Mouse (Mus musculus) thymus, adult 18-20 months (tissue): ENCODE measurements around the gene Tns1.

Source experiments
- DNase-seq, 2 experiments: peaks; one replicate each; pipeline ENCODE4 v3.0.0; 2022; ENCODE audit warnings: mixed read lengths in 2 of 2

Tns1 gene

DNA sequence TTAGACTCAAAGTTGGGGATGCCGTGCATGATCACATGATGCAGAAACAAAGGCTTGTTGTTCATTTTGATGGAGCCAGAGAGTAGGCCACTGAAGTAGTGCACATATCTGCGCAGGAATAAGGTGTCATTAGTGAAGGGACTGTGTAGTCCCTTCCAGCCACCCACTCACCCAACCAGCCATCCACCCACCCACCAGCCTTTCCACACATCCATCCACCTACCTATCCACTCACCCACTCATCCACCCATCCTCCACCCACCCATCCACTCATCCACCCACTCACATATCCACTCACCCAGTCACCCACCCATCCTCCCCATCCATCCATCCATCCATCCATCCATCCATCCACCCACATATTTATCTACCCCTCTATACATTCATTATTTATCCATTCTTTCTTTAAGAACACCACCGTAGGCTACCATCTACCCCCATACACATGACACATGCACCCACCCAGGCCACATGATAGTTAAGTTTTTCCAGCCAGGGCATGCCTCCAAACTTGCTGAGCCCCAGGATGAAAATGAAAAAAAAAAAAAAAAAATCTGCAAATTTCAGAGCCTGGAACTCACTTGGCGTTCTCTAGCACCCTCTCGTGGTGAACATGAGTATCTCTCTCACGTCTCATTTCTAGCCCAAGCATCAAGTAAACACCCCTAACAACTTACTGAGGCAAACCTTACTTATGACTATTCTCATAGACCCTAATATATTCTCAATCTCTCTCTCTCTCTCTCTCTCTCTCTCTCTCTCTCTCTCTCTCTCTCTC, 137.8 kb downstream of the Tns1 start:
- DNase-seq = no peak

DNA sequence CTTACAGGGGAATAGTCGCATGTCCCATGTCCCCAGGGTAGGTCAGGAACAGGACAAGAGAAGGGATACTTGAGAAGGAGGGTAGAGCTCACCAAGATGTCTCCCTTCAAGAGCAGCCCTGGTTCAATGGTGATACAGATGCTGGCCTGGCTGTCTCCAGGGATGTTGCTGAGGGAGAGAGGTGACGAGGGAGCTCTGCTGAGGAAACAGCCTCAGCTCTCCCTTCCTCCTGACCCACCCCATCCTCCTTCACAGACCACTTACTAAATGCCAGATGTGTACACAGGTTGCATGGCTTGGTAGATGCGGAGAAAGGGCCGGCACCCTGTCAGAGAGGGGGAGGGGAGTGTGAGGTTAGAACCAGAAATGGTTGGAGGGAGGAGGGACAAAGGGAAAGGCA, 138.6 kb downstream of the Tns1 start:
- DNase-seq = no peak

DNA sequence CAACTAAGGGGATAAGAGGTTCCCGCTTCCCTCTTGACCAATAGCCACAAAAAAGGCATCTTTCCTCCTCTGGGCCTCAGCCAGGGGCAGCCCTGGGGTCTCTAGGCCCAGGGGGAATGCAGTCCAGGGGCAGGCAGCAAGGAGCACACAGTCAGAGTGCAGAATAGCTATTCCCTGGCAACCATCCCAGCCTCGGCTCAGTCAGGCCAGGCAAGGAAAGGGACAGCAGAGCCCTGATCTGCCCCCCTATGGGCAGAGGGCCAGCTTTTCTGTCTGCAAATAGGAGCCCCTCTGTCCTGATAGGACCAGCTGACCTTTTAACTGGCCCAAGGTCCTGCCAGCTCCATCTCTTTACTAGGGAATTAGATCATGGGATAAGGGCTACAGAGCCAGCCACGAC, 145.0 kb downstream of the Tns1 start:
- no peak for DNase-seq

DNA sequence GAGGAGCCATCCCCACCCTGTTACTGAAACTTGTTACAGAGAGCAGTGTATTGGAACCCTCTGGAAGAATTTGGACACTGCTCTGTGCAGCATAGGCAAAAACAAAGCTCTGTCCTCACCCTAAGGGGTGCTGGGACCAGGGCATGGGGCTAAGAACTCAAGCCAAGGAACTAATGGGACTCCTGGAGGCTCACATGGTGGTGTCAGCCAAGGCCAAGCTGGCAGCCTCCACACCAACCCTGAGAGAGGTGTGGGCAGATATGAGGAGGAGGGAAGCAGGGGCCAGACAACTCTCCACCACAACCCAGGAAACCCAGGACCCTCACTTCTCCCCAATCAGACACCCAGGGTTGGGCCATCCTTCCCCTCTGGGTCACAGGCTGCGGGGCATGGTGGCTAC, 145.7 kb downstream of the Tns1 start:
- DNase-seq = no peak

DNA sequence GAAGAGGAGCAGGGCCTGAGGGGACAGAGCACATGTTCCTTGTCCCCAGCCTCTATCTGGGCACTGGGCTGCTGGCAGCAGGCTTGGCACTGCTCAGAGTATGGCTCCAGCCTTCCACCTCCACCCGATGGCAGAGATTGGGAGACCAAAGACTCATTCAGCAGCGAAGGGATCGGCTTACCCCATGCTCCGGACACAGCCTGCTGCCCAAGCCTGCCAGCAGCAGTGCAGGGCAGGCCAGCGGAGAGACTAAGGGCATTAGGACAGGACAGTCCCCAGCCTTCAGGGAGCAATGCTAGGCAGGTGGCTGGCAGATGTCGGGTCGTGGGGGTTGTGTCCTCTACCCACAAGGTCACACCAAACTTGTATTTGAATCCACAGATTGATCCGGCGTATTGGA, 150.3 kb downstream of the Tns1 start:
- no peak for DNase-seq

DNA sequence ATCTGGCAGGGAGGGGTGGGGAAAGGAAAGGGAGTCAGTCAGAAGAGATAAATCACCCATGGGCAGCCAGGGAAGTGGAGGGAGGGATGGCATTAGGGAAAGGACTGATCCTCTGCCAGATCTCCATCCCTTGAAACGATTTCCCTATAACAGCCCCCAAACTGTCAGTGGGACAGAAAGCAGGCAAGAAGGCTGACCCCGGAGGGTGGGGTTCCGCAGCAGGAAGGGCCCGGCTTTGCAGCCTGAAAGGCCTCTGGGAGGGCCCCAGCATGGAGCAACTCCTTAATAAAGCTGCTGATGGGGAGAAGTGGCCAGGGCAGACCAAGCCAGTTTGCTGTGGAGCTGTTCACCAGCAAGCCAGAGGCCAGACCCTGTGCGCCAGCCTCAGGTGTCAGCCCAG, 151.5 kb downstream of the Tns1 start:
- DNase-seq = no peak

DNA sequence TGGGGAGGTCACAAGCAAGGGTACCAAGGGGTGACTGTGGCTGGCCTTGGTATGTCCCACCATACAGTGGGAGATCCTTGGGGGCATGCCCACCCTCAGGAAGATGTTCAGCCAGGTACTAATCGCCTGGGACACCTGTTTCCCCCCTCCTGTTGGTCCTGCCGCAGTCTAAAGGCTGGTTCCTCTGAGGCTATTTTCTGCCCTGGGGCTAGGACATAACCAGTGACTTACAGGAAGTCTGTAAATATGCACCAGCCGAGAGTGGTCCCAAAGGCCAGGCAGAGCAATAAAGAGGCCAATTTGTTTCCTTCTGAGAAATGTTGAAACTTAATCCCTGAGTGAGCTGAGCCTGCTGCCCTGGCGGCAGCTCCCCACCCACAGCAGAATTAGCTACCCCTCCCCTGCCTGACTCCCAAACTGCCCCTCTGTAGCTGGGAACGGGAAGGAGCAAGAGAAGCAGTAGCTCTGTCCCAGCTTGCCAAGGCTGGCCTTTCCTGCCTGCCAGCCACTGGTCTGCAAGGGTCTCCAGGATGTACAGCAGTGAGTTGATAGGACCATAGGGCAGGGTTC, 154.0 kb downstream of the Tns1 start:
- no peak for DNase-seq

DNA sequence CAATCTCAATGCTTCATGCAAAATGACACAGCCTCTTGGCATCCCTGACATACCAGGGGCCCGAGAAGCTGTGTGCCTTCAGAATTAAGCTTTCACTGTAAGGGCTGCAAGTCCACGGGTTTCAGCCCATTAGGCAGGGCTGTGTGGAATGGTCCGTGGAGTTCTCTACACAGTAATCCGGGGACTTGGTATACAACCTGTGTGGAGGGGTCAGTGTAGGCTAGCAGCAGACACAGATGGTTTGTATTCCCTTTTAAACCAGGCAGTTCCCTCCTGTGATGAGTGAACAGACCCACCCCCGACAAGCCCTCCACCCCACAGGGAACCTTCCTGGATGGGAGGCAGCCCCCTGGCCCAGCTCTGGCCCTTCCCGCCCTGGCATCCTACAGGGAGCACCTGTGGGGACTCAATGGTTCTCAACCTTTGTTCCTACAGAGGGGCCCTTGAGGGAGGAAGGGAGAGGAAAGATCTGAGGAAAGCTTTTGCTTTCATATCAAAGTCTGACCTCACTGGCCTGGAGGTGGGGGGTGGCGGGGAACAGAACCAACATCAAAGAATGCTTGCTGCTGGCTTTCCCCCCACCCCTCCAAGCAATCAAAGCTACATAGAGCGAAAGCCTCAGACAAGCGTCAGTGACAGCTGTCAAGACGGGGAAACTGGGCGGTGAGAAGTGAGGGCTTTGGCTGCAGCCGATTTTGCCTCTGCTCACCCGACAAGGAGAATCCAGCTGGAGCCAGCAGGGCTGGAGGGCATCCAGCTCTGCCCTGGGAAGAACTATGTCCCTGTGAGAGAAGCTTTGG, 155.3 kb downstream of the Tns1 start:
- DNase-seq = no peak

DNA sequence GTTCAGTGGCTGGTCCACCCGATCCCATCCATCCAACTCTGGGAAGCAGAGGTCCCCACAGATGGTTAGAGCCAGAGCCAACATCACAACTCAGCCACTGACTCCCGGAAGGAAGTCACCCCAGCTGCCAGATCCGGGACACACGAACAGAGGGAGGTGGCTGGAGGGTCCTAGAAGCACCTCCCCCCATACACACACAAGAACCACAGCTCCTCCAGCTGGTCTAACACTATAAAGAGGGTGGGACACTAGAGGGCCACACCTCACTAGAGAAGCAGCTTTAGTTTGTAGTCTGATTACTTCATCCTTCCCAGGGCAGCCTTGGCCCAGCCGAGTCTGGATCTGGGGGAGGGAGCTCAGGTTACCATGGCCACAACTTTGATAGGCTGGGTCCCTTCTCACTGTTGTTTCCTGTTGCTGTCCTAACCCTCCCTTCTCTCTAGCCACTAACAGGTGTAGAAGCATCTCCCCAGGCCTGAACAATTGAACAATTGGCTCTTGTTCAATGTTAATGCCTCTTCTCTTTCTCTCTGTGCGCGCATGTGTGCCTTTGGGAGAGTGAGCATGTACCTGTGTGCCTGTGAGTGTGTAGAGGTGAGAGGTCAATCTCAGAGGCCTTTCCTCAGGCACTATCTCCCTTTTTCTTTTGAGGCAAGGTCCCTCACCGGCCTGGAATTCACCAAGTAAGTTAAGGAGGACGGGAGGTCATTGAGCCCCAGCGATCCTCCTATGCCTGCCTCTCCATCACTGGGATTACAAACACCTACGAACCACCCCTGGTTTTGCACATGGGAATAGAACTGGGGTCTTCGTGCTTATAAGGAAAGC, 157.6 kb downstream of the Tns1 start:
- no peak for DNase-seq

DNA sequence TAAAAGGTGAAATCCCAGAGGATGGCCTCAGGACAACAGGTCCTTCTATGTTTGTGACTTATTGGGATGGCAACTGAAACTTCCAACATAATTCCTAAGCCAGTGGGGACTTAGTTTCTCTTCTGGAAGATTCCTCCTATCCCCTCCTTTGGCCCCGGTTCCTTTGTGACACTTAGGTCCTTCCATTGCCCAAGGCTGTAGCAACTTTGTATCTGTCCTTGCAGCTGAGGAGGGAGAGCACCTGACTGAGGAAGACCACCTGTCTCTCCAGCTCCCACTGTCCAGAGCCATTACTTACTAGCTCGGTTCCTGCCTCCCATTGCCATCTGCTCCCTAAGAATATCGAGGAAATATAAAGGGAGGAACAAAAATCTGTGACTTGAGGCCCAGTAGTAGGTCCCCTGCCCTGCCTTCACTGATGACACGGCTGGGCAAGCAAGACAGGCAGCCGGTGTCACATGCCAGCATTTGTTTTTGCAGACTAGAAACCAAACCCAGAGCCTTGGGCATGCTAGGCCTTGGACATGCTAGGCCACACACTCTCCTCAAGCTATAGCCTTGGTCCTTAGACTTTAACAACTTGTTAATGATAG, 160.0 kb downstream of the Tns1 start:
- DNase-seq = no peak

DNA sequence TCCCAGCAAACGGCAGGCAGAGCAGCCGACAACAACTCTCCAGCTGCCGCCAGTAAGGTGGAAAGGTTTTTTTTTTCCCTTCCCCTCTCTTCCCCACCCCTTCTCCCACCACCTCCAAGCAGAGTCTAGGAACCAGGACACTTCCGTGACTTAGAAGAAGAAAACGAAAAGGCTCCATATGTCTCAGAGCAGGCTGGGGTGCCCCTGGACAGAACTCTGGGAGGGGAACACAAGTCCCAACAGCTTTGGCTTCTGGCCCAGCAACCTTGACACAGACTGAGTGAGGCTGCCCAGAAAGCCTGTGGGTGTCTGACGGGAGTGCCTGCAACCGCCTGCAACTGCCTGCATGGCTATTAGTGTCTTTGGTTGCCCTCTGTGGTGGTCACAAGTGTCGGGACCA, 160.6 kb downstream of the Tns1 start:
- no peak for DNase-seq

DNA sequence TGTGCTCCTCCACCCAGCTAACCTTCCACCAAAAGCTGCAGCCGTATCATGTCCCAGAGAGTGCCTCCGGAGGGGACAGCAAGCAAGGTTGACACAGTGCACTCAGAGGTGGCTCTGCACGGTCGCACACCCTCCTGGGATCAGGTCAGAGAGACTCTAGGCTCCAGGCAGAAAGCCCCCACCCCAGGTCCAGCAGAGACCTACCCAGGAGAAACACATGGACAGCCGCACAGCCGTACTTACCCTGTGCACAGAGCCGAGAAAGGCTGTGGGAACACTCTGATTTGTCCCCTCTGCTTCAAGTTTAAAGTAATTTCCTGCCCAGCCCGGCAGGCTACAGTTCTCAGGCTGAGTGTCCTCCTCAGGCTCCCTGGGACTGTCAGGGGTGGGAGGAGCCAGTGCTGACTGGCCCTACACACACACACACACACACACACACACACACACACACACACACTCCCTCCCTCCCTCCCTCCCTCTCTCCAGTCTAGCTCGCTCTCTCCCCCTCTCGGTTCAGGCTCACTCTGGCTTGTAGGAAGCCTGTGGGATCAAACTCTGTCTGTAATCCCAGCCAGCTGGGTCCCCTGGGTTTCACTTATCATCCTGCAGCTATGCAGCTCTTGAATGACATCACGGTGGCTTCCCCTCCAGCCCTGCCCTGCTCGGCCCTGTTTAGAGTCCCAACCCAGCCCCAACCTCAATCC, 161.4 kb downstream of the Tns1 start:
- no peak for DNase-seq

DNA sequence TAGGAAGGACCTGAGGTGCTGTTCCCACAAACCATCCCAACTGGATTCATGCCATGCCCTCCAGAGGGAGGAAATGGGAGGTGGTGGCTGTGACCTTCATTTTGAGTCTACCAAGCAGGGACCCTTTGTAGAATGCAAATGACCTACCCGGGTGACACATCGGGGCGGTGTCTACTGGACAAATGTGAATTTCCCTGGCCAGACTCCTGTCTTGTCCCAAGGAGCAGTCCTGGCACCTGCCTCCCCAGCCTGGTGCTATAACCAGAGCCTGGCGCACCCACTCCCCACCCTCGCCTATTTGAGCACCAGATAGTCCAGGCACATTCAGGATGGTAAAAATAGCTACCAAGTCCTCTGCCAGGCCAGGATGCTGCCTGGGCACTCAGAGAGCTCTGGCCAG, 162.2 kb downstream of the Tns1 start:
- no peak for DNase-seq

DNA sequence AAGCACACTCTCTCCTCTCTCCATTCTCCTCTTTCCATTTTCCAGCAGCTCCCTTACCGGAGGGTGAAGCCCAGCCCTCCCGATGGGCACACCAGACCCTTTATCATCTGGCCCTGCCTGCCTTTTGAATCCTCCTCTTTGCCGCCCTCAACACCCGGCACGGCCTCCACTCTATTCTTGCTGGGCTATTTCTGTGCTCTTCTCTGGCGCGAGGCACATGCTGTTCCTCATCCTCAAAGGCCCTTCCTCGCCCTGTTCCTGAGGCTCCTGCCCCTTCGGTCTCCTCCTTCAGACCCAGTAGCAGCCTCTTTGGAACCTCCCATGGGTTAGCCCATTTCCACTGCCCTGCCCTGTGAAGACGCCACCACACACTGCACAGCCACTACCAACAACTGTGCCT, 164.5 kb downstream of the Tns1 start:
- no peak for DNase-seq

DNA sequence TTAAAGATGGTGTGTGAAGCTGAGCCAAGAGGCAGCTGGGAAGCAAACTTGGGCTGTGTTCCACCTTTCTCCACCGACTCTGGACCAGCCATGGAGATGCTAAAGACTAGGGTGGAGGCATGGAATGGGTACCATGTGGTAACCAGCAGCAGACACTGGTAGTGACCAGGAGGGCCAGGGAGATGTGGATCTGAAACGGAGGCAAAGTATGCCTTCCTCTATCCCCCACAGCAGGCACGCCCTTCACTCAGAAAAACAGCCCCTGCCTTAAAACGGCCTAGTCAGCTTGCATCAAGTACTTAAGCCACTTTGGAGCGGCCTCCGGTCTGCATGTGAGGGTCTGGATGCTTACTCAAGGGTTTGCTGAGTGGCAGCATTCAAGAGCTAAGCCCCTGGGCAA, 164.9 kb downstream of the Tns1 start:
- DNase-seq = no peak

DNA sequence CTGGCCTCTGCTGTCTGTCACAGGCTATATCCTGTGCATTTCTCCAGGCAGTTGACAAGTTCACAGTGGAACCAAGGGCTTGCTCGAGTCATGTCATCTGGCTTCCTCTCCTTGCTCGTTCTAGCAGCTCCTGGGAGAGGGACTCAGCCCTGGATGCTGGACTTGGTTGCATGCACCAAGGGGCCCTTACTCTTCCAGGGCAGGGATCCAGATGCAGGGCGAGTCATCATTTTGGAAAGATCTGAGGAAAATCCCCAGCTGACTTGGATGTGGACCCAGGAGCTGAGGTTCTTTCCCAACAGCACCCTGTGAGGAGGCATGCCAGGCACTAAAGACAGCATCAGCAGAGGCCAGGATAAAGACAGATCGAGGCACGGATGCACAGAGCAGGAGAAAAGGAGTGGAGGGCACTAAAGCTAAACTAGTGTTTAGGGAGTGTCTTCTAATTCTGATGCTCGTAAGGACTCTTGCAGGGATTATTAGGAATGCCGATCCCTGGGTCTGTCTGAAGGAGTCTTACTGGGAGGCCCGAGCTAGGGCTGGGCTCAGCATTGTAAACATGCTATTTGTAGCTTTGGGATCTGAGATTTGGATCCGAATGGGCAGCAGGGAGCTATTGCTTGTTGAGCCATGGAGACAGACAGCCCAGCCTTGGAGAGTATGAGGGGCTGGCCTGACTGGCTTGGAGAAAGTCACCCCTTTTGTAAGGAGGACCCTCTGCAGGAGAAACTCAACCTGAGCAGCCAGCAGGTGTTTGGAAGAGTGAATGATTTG, 165.9 kb downstream of the Tns1 start:
- DNase-seq = no peak

DNA sequence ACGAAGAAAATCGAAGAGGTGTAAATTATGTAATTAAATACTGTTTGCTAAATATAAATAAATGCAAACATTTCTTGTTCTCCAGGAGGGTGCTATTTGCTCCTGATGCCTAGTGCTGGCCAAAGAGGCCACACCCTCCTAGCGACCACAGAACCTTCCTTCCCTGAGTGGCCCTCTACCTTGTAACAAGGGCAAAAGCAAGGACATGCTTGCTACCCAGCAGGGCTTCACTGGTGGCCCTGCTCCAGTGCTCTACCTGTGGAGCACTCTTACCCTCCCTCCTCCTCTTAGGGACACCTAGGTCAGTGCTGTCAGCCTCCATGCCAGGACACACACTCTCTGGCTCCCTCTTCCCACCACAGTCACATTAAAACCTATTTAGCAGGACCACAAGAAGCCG, 166.8 kb downstream of the Tns1 start:
- DNase-seq = no peak

DNA sequence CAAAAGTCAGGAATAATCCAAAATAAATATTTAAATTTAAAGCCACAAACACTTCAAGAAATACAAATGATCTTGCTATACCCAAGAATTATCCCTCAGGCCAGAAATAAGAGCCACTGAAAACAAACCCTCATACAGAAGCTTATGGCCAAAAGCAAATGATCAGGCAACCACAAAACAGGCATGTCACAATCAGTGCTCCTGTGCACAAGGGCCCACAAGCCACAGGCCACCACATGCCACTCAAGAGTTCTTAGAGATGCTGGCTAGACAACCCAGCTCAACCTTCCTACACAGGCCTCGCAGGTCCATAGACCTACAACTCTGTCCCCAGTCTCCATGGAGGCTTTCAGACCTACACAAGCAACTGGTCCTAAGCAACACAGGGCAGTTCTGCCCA, 167.9 kb downstream of the Tns1 start:
- no peak for DNase-seq

DNA sequence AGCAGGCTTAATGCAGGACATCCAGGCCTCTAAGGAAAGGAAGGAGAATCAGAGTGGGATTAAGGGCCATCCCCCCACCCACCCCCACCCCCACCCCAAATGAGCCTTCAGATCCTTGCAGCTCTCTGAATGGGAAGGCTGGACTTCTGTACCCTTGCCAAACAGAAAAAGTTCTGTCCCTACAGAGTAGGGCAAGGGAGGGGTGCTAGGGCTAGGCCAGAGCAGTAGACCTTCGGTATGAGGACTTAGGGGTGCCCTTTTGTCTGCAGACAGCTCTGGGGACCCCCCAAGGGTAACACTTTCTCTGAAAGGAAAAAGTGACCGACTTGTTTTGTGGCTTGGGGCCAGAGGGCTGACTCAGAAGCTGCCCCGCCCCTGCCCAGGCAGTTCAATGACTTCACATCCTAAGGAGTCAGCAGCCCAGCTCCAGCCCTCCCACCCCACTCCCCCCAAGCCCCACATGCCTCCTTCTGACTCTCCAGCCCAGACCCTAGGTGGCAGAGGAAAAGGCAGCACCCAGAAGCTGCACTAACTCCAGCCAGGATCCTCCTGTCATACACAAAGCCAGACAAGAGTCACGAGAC, 168.9 kb downstream of the Tns1 start:
- DNase-seq = no peak

DNA sequence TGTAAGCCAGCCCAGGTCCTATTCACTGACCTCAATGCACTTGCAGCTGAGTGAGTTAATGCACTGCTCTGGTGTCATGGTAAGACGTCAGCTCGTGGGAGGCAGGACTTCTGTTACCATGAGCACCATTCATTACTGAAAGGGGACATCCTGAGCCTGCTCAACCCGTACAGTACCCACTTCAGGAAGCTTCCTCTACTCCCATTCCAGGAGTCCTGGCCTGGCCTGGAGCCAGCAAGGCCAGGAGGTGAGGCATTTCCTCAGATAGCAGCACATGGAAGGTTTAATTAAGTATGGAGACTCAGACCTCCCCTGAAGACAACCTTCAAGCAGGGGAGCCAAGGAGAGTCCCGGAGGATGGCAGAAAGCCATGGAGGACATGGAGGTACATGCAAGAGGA, 169.6 kb downstream of the Tns1 start:
- no peak for DNase-seq

DNA sequence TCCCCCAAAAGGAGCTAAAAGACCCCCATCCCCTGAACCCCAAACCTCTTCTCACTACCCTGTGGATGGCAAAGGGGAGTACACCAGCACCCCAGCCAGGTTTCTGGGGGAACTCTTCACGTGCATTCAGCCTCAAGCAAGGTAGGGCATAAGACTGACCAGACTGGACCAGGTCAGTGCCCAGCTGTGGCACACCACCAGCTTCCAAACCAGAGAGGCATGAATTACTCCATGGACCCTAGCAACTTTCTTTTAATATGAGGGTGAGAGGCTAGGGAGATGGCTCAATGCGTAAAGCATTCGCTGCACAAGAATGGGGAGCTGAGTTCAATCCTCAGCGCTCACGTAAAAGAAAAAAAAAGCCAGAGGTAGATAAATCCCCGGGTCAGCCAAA, 170.2 kb downstream of the Tns1 start:
- DNase-seq = no peak
